ENCODE assay signal across 25 mouse cellular contexts in the genomic region with DNA sequence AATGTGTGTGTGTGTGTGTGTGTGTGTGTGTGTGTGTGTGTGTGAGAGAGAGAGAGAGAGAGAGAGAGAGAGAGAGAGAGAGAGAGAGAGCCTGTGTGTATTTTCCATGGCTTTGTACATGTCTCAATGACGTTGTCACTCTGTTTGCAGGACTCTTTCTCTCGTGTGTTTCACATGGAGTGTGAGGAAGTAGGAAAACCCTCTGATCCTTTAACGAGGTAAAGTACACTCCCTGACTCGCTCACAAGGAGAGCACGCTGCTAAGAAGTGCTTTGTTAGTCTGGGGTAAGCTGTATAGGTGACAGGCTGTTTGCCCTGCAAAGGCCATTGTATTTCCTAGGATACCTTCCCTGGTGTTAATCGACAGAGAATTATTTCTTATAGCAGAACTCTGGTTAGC.
"Had no signal": no experiment of that assay in that cellular context is flagged by ENCODE, and none has a peak within 500 bp of the region (broad histone marks: within the 10 kb centered on the region; RNA-seq: fewer than 3 reads in every experiment).

No protein-coding gene starts in this region.

- H3K27ac ChIP-seq: heart, adult 2 months; heart, embryonic 13.5 days; heart, embryonic 15.5 days; hindbrain, embryonic 13.5 days; hindbrain, embryonic 15.5 days; hindbrain, postnatal 0 days; kidney, embryonic 15.5 days; kidney, postnatal 0 days; limb, embryonic 13.5 days had no signal

- H3K4me1 ChIP-seq: heart, embryonic 13.5 days; heart, embryonic 15.5 days; hindbrain, embryonic 13.5 days; hindbrain, embryonic 15.5 days; kidney, embryonic 15.5 days; limb, embryonic 13.5 days had no signal

- H3K27me3 ChIP-seq: heart, embryonic 13.5 days; heart, embryonic 15.5 days; hindbrain, embryonic 13.5 days; hindbrain, embryonic 15.5 days; kidney, embryonic 15.5 days; limb, embryonic 13.5 days had no signal

- H3K9me3 ChIP-seq: heart, embryonic 13.5 days; heart, embryonic 15.5 days; hindbrain, embryonic 13.5 days; hindbrain, embryonic 15.5 days; kidney, embryonic 15.5 days; limb, embryonic 13.5 days had no signal

- H3K4me2 ChIP-seq: heart, embryonic 11.5 days; heart, embryonic 13.5 days; heart, embryonic 15.5 days; hindbrain, embryonic 13.5 days; hindbrain, embryonic 15.5 days; kidney, embryonic 15.5 days; limb, embryonic 13.5 days had no signal

- DNase-seq: forebrain, postnatal 0 days; gastrocnemius, postnatal 14 days; gastrocnemius, postnatal 36 days; heart, adult 11 months; heart, adult 2 months; heart, postnatal 14 days; heart, postnatal 36 days; kidney, adult 11 months; kidney, adult 2 months; kidney, adult 9 months; kidney, postnatal 14 days; kidney, postnatal 36 days; layer of hippocampus, adult 9-11 months; layer of hippocampus, postnatal 36 days; left cerebral cortex, postnatal 4 days had no signal

- H3K9ac ChIP-seq: forebrain, postnatal 0 days; heart, embryonic 13.5 days; heart, embryonic 15.5 days; hindbrain, embryonic 13.5 days; hindbrain, embryonic 15.5 days; kidney, embryonic 15.5 days; limb, embryonic 13.5 days had no signal

- H3K36me3 ChIP-seq: heart, embryonic 15.5 days; hindbrain, embryonic 15.5 days had no signal

- ATAC-seq: forebrain, postnatal 0 days; hindbrain, postnatal 0 days; intestine, embryonic 16.5 days had no signal

- H3K4me3 ChIP-seq: heart, adult 2 months; heart, embryonic 13.5 days; heart, embryonic 15.5 days; hindbrain, embryonic 13.5 days; hindbrain, embryonic 15.5 days; kidney, embryonic 15.5 days; limb, embryonic 13.5 days had no signal
